Mouse (Mus musculus): ENCODE measurements around the gene Tardbp. TPM values are rescaled to one million over a fixed set of nuclear protein-coding genes. Genes with fewer than 3 reads are reported as not detected.

Tardbp gene
- total and polyA plus RNA-seq, 3 experiments, result 176 to 618 (median 341) TPM

- no peak overlapping the region for H3K4me2 ChIP-seq (ENCODE audit: insufficient read depth, low read depth, poor library complexity, severe bottlenecking)
- no peak overlapping the region for H3K9ac ChIP-seq (ENCODE audit: insufficient read depth, low read depth)
- peaks cover 14 to 26% of the 10 kb centered on the region in 2 experiments for H3K36me3 ChIP-seq (replicated peaks in 1 of 2; ENCODE audit: control insufficient read depth in 1 of 2, insufficient read depth in 1 of 2, low read length in 1 of 2)
- H3K27me3 ChIP-seq (replicated peaks), result no peaks in the 10 kb centered on the region
- H3K9me3 ChIP-seq (replicated peaks; ENCODE audit: low read length), result no peaks in the 10 kb centered on the region
- DNase-seq (ENCODE audit: extremely low read depth), result no peak
- no peak overlapping the region for H3K4me3 ChIP-seq (replicated peaks in 1 of 3; ENCODE audit: low read depth in 2 of 3, low read length in 2 of 3, poor library complexity in 1 of 3)
- no peak overlapping the region for H3K27ac ChIP-seq (ENCODE audit: insufficient read depth, low read depth)
- H3K4me1 ChIP-seq (ENCODE audit: control insufficient read depth in 1 of 2, insufficient read depth in 2 of 2), result peaks cover 6 to 22% of the 10 kb centered on the region in 2 experiments
- in situ Hi-C loops (cut with MboI; ENCODE audit: low pct_ligation_motif_present, low pct_unique_long_range_greater_than_20kb, low sequenced_read_pairs), result no loop called here
- dilution Hi-C loops (cut with MboI; ENCODE audit: extremely low pct_ligation_motif_present, extremely low pct_unique_long_range_greater_than_20kb, low sequenced_read_pairs), result no loop called here
- H3K79me2 ChIP-seq (replicated peaks; ENCODE audit: control insufficient read depth, extremely low read depth, insufficient read depth, poor library complexity, severe bottlenecking), result peaks cover 3% of the 10 kb centered on the region
- TF ChIP-seq CHD2 (IDR thresholded peaks at IDR 0.05; ENCODE audit: low read length) (no peak), UBTF (IDR thresholded peaks at IDR 0.05; ENCODE audit: low read depth, low read length) (no peak), HCFC1 (IDR thresholded peaks at IDR 0.05; ENCODE audit: low read depth, low read length) (no peak), SMC3 (IDR thresholded peaks at IDR 0.05; ENCODE audit: low read depth, low read length) (no peak), USF1 (IDR thresholded peaks at IDR 0.05; ENCODE audit: low read depth, low read length) (no peak), SIN3A (IDR thresholded peaks at IDR 0.05; ENCODE audit: low read length) (no peak), USF2 (conservative IDR thresholded peaks at IDR 0.05; ENCODE audit: low read depth, low read length) (no peak), MAZ (IDR thresholded peaks at IDR 0.05; ENCODE audit: low read depth, low read length) (no peak), JUND (conservative IDR thresholded peaks at IDR 0.05; ENCODE audit: low read depth, low read length) (no peak), MYC (IDR thresholded peaks at IDR 0.05; ENCODE audit: low read depth, low read length) (no peak), CTCF (conservative IDR thresholded peaks at IDR 0.05 in 1 of 2, IDR thresholded peaks at IDR 0.05 in 1 of 2; ENCODE audit: low read depth in 2 of 2, low read length in 2 of 2) (no peak), CHD1 (IDR thresholded peaks at IDR 0.05; ENCODE audit: low read depth, low read length) (no peak), MXI1 (IDR thresholded peaks at IDR 0.05; ENCODE audit: low read depth, low read length) (no peak)
Observed at GRCm38 (mm10) chr4:148586648-148587047, 40.2 kb downstream of the Tardbp start.

DNA sequence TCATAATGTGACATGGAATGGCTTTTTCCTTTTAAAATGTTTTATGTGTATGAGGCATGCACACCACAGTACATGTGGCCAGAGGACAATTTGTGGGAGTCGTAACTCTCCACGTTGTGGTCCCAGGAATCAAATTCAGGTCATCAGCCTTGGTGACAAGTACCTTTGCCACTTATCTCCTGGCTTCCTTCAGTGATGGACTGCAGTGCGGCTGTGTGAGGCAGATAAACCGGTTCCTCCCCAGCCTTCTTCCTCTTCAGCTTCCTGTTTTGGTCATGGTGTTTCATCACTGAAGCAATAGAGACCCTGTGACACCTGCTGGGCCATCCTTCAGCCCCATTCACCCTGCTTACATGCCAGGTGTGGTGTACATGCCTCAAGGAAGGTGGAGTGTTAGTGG is 43.6 kb downstream of the Tardbp start:
- H3K4me1 ChIP-seq (ENCODE audit: control insufficient read depth in 1 of 2, insufficient read depth in 2 of 2), result peaks cover 7 to 22% of the 10 kb centered on the region in 2 experiments; a peak in 3 of 4 replicates
- DNase-seq (ENCODE audit: extremely low read depth), result no peak

More for the DNA sequence above, 43.6 kb downstream of the Tardbp start:
- Histone ChIP-seq H3K27ac (ENCODE audit: insufficient read depth, low read depth) (no peak overlapping the region), H3K79me2 (replicated peaks; ENCODE audit: control insufficient read depth, extremely low read depth, insufficient read depth, poor library complexity, severe bottlenecking) (no peaks in the 10 kb centered on the region), H3K4me2 (ENCODE audit: insufficient read depth, low read depth, poor library complexity, severe bottlenecking) (no peak overlapping the region), H3K27me3 (replicated peaks) (no peaks in the 10 kb centered on the region), H3K4me3 (replicated peaks in 1 of 3; ENCODE audit: low read depth in 2 of 3, low read length in 2 of 3, poor library complexity in 1 of 3) (no peak overlapping the region), H3K9ac (ENCODE audit: insufficient read depth, low read depth) (no peak overlapping the region), H3K36me3 (replicated peaks in 1 of 2; ENCODE audit: control insufficient read depth in 1 of 2, insufficient read depth in 1 of 2, low read length in 1 of 2) (peaks cover 48 to 60% of the 10 kb centered on the region in 2 experiments), H3K9me3 (replicated peaks; ENCODE audit: low read length) (no peaks in the 10 kb centered on the region)
- TF ChIP-seq PAX5 (IDR thresholded peaks at IDR 0.05; ENCODE audit: low read length), result no peak
- TF ChIP-seq TCF12 (IDR thresholded peaks at IDR 0.05; ENCODE audit: low read depth, low read length), result no peak
- TF ChIP-seq MAX (IDR thresholded peaks at IDR 0.05; ENCODE audit: low read length), result no peak
- no peak for TF ChIP-seq EP300 (IDR thresholded peaks at IDR 0.05; ENCODE audit: low read length)
- TF ChIP-seq ETS1 (conservative IDR thresholded peaks at IDR 0.05; ENCODE audit: low read depth, low read length), result no peak
- no peak for TF ChIP-seq JUN (IDR thresholded peaks at IDR 0.05; ENCODE audit: insufficient read depth, low read depth, low read length)
- TF ChIP-seq UBTF (IDR thresholded peaks at IDR 0.05; ENCODE audit: low read depth, low read length), result no peak
- dilution Hi-C loops (cut with MboI; ENCODE audit: extremely low pct_ligation_motif_present, extremely low pct_unique_long_range_greater_than_20kb, low sequenced_read_pairs) (no loop called here), in situ Hi-C loops (cut with MboI; ENCODE audit: low pct_ligation_motif_present, low pct_unique_long_range_greater_than_20kb, low sequenced_read_pairs) (no loop called here)
